Mouse (Mus musculus) splenic B cell, adult 2 months (primary cell): Measurements from ENCODE around the gene Arl16.
"Not testable (repeated sequence)": the region's sequence is repeated elsewhere in the genome, so short reads cannot be mapped to it uniquely, and the experiment has no call there.

ENCODE experiments used
- DNase-seq: peaks from one replicate; pipeline ENCODE4 v3.0.0-alpha.2; 2011; ENCODE audit warnings: low read depth, low spot score
- H3K27me3 ChIP-seq: 2 replicates; pipeline ENCODE4 v1.6.1; 2012; ENCODE audit warnings: mild to moderate bottlenecking, low read length, moderate library complexity, mixed read lengths; ENCODE audit not compliant: control insufficient read depth, poor library complexity, insufficient read depth, severe bottlenecking
- H3K36me3 ChIP-seq: 2 replicates; pipeline ENCODE4 v1.6.1; 2012; ENCODE audit warnings: mild to moderate bottlenecking, low read length, moderate library complexity, mixed read lengths; ENCODE audit not compliant: control insufficient read depth, poor library complexity, insufficient read depth, severe bottlenecking

Gene Arl16

GRCm38 (mm10) chr11:120467051-120467735, at the start of gene Arl16:
TSS of gene Arl16 (minus strand) at chr11:120467607.
- peak; percentile 98 for DNase-seq
- peaks cover 13% of the 10 kb centered on the region for H3K36me3 ChIP-seq
- no peaks in the 10 kb centered on the region for H3K27me3 ChIP-seq

GRCm38 (mm10) chr11:120517147-120517546, 49.7 kb upstream of the Arl16 start:
- no peak for DNase-seq
- Histone ChIP-seq H3K27me3 (no peaks in the 10 kb centered on the region), H3K36me3 (no peaks in the 10 kb centered on the region)

- no peaks in the 10 kb centered on the region for H3K36me3 ChIP-seq
- peak; percentile 87 for DNase-seq
- no peaks in the 10 kb centered on the region for H3K27me3 ChIP-seq
These were observed 48.2 kb upstream of the Arl16 start for GRCm38 (mm10) chr11:120515611-120516010.

GRCm38 (mm10) chr11:120514262-120514661, 46.9 kb upstream of the Arl16 start:
- not testable (repeated sequence) for H3K27me3 ChIP-seq, DNase-seq, H3K36me3 ChIP-seq

- DNase-seq: no peak
- H3K36me3 ChIP-seq: no peaks in the 10 kb centered on the region
- H3K27me3 ChIP-seq: no peaks in the 10 kb centered on the region
These were observed 45.5 kb upstream of the Arl16 start for GRCm38 (mm10) chr11:120512790-120513453.

GRCm38 (mm10) chr11:120510375-120511030, 43.1 kb upstream of the Arl16 start:
- Histone ChIP-seq H3K27me3 (no peaks in the 10 kb centered on the region), H3K36me3 (no peaks in the 10 kb centered on the region)
- peak; percentile 41 for DNase-seq

- no peak for DNase-seq
- no peaks in the 10 kb centered on the region for H3K36me3 ChIP-seq
- H3K27me3 ChIP-seq: no peaks in the 10 kb centered on the region
These were observed 42.5 kb upstream of the Arl16 start for GRCm38 (mm10) chr11:120509940-120510339.

GRCm38 (mm10) chr11:120508290-120508870, 41.0 kb upstream of the Arl16 start:
- DNase-seq: no peak
- H3K27me3 ChIP-seq: no peaks in the 10 kb centered on the region
- H3K36me3 ChIP-seq: no peaks in the 10 kb centered on the region

- no peak for DNase-seq
- no peaks in the 10 kb centered on the region for H3K27me3 ChIP-seq
These were observed 40.3 kb upstream of the Arl16 start for GRCm38 (mm10) chr11:120507611-120508289.

GRCm38 (mm10) chr11:120506899-120507298, 39.5 kb upstream of the Arl16 start:
- no peak for DNase-seq
- no peaks in the 10 kb centered on the region for H3K27me3 ChIP-seq

More at GRCm38 (mm10) chr11:120507611-120508289, 40.3 kb upstream of the Arl16 start:
- no peaks in the 10 kb centered on the region for H3K36me3 ChIP-seq

GRCm38 (mm10) chr11:120505661-120506060, 38.3 kb upstream of the Arl16 start:
- DNase-seq: no peak
- Histone ChIP-seq H3K27me3 (no peaks in the 10 kb centered on the region), H3K36me3 (no peaks in the 10 kb centered on the region)

More at GRCm38 (mm10) chr11:120506899-120507298, 39.5 kb upstream of the Arl16 start:
- H3K36me3 ChIP-seq: no peaks in the 10 kb centered on the region

GRCm38 (mm10) chr11:120501701-120502100, 34.3 kb upstream of the Arl16 start:
- Histone ChIP-seq H3K27me3 (no peaks in the 10 kb centered on the region), H3K36me3 (no peaks in the 10 kb centered on the region)
- no peak for DNase-seq

- no peaks in the 10 kb centered on the region for H3K27me3 ChIP-seq
- no peaks in the 10 kb centered on the region; the same call in 1 of the 2 replicates for H3K36me3 ChIP-seq
- no peak for DNase-seq
These were observed 33.6 kb upstream of the Arl16 start for GRCm38 (mm10) chr11:120501018-120501417.

- no peaks in the 10 kb centered on the region for H3K27me3 ChIP-seq
- no peak for DNase-seq
- no peaks in the 10 kb centered on the region; the same call in 1 of the 2 replicates for H3K36me3 ChIP-seq
These were observed 33.0 kb upstream of the Arl16 start for GRCm38 (mm10) chr11:120500357-120500756.
